Mouse (Mus musculus): Measurements from ENCODE around the gene Cmss1. TPM values are rescaled to one million over a fixed set of nuclear protein-coding genes. Genes with fewer than 3 reads are reported as not detected.

Gene Cmss1
- polyA plus RNA-seq, 1 experiment from 2014 or later: 36.9 TPM

DNA sequence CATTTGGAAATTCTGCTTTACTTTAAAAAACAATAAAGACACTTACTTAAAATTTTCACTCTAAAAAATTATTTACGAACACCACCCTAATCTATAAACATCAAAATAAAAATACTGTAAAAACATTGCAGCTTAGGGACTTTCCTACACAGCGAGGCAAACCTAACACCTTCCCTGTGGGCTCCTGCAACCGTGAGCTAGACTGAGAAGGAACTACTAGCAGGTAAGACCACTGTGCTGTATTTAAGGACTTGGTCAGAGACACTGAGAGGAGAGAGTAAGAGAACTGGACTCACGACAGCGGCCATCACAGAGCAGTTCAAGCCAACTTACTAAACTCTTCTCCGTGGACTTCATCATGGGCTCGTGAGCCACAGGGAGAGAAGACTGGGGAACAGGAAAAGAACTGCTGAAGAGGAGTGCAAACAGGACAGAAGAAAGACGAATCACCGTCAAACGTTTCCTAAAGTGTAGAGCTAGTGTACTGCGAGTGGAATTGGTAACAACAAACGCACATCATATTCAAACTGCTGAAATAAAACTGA, 136.3 kb downstream of the Cmss1 start:
- ATAC-seq (ENCODE audit: low read depth): no peak
- 56% methylated on average over 12 of the region's 12 CpGs for WGBS (ENCODE audit: insufficient replicate concordance)

GRCm38 (mm10) chr16:57469869-57470268, 136.8 kb downstream of the Cmss1 start:
- 47% methylated on average over 2 of the region's 2 CpGs for WGBS (ENCODE audit: insufficient replicate concordance)
- ATAC-seq (ENCODE audit: low read depth): no peak
- DNase-seq: no peak
- no peaks in the 10 kb centered on the region for H3K9me3 ChIP-seq (replicated peaks)
- H3K27me3 ChIP-seq: no peaks in the 10 kb centered on the region
- H3K27ac ChIP-seq: no peak overlapping the region
- H3K36me3 ChIP-seq: no peaks in the 10 kb centered on the region
- H3K9ac ChIP-seq: no peak overlapping the region
- no peak overlapping the region for H3K4me2 ChIP-seq
- H3K4me3 ChIP-seq (replicated peaks): no peak overlapping the region
- 0 out of 2 replicates have a peak, but pooled peaks cover 4% of the 10 kb centered on the region for H3K4me1 ChIP-seq (replicated peaks)

More for the DNA sequence above, 136.3 kb downstream of the Cmss1 start:
- no peaks in the 10 kb centered on the region for H3K27me3 ChIP-seq
- H3K9me3 ChIP-seq (replicated peaks): no peaks in the 10 kb centered on the region
- H3K4me3 ChIP-seq (replicated peaks): no peak overlapping the region
- H3K4me1 ChIP-seq (replicated peaks): 0 out of 2 replicates have a peak, but pooled peaks cover 4% of the 10 kb centered on the region
- H3K9ac ChIP-seq: no peak overlapping the region
- H3K36me3 ChIP-seq: no peaks in the 10 kb centered on the region
- no peak overlapping the region for H3K4me2 ChIP-seq
- H3K27ac ChIP-seq: no peak overlapping the region
- no peak for DNase-seq

DNA sequence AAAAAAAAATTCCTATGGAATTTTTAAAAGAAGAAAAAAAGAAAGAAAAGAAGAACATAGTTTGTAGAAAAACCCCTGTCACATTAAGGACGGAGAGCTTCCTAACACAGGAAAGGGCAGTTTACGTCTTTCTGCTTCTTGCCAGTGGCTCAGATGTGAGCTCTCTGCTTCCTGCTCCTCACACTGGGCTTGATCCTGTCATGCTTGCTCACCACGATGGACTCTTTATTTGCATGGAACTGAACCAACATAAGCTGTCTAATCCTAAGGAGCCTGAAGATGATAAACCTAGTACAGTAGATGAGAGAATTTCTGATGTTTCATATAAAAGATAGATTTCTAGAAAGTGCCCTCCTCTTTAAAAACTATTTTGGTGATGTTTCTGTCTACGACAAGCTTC, 137.4 kb downstream of the Cmss1 start:
- H3K4me2 ChIP-seq: no peak overlapping the region
- H3K27me3 ChIP-seq: no peaks in the 10 kb centered on the region
- H3K9me3 ChIP-seq (replicated peaks): no peaks in the 10 kb centered on the region
- H3K36me3 ChIP-seq: no peaks in the 10 kb centered on the region
- no peak overlapping the region for H3K4me3 ChIP-seq (replicated peaks)
- no peak overlapping the region for H3K9ac ChIP-seq
- H3K27ac ChIP-seq: no peak overlapping the region
- DNase-seq: no peak
- WGBS (ENCODE audit: insufficient replicate concordance): 50% methylated on average over 4 of the region's 4 CpGs
- 0 out of 2 replicates have a peak, but pooled peaks cover 4% of the 10 kb centered on the region for H3K4me1 ChIP-seq (replicated peaks)
- no peak for ATAC-seq (ENCODE audit: low read depth)

GRCm38 (mm10) chr16:57465386-57465913, 141.2 kb downstream of the Cmss1 start:
- Histone ChIP-seq H3K27me3 (no peaks in the 10 kb centered on the region), H3K9ac (no peak overlapping the region), H3K9me3 (replicated peaks) (no peaks in the 10 kb centered on the region), H3K4me3 (replicated peaks) (no peak overlapping the region), H3K4me1 (replicated peaks) (no peaks in the 10 kb centered on the region), H3K27ac (no peak overlapping the region), H3K4me2 (no peak overlapping the region), H3K36me3 (no peaks in the 10 kb centered on the region)
- WGBS (ENCODE audit: insufficient replicate concordance): 68% methylated on average over 9 of the region's 9 CpGs
- DNase-seq: no peak
- no peak for ATAC-seq (ENCODE audit: low read depth)

- Histone ChIP-seq H3K27ac (no peak overlapping the region), H3K9me3 (replicated peaks) (no peaks in the 10 kb centered on the region), H3K4me3 (replicated peaks) (no peak overlapping the region), H3K9ac (no peak overlapping the region), H3K4me2 (no peak overlapping the region), H3K4me1 (replicated peaks) (no peaks in the 10 kb centered on the region), H3K36me3 (no peaks in the 10 kb centered on the region), H3K27me3 (no peaks in the 10 kb centered on the region)
- DNase-seq: no peak
- ATAC-seq (ENCODE audit: low read depth): no peak
- 67% methylated on average over 2 of the region's 2 CpGs for WGBS (ENCODE audit: insufficient replicate concordance)
Observed at GRCm38 (mm10) chr16:57456003-57456402, 150.7 kb downstream of the Cmss1 start.

DNA sequence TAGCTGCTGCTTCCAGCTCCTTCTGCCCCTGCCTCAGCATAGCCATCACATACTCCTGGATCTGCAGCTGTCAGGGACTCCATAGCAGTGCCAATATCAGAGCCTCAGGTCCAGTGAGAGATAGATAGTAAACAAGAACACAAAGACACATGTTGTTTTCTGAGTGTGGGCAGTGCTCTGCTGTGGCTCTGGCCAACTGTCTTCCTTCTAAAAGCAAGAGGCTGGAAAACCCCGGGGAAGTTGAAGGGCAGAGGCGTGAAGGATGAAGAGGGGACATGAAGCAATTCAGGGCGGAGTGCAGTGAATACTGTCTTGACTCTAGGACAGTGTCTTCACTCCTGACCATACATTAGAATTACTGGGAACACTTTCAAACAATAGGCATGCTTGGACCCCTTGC, 151.1 kb downstream of the Cmss1 start:
- H3K27me3 ChIP-seq: no peaks in the 10 kb centered on the region
- no peak for ATAC-seq (ENCODE audit: low read depth)
- no peaks in the 10 kb centered on the region for H3K36me3 ChIP-seq
- H3K27ac ChIP-seq: no peak overlapping the region
- H3K4me1 ChIP-seq (replicated peaks): no peaks in the 10 kb centered on the region
- no peak overlapping the region for H3K4me2 ChIP-seq
- H3K9ac ChIP-seq: no peak overlapping the region
- DNase-seq: no peak
- 77% methylated on average over 3 of the region's 3 CpGs for WGBS (ENCODE audit: insufficient replicate concordance)
- no peaks in the 10 kb centered on the region for H3K9me3 ChIP-seq (replicated peaks)
- no peak overlapping the region for H3K4me3 ChIP-seq (replicated peaks)

GRCm38 (mm10) chr16:57454106-57454763, 152.4 kb downstream of the Cmss1 start:
- Histone ChIP-seq H3K27ac (no peak overlapping the region), H3K4me1 (replicated peaks) (no peaks in the 10 kb centered on the region), H3K9me3 (replicated peaks) (no peaks in the 10 kb centered on the region), H3K9ac (no peak overlapping the region), H3K27me3 (no peaks in the 10 kb centered on the region), H3K4me3 (replicated peaks) (no peak overlapping the region), H3K4me2 (no peak overlapping the region), H3K36me3 (no peaks in the 10 kb centered on the region)
- ATAC-seq (ENCODE audit: low read depth) (no peak), DNase-seq (no peak)
- WGBS (ENCODE audit: insufficient replicate concordance): 75% methylated on average over 8 of the region's 8 CpGs

DNA sequence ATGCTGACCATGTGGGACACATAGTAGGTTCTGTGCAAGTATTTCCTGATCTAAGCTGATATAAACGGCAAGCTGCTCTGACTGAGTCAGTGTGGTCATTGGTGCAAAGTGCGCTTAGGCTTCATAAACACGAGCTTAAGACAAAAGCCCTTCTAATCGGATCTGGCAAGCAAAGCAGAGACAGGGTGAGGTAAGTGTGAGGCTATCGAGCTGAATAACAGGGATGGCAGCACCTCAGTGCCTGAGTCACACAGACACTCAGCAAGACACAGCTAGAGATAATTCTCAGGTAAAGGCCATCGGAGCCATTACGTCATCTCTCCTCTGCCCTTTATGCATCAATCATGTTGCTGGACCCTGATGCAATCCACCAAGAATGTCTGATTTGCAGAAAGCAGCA, 153.7 kb downstream of the Cmss1 start:
- H3K27me3 ChIP-seq: no peaks in the 10 kb centered on the region
- no peak overlapping the region for H3K4me2 ChIP-seq
- no peaks in the 10 kb centered on the region for H3K36me3 ChIP-seq
- H3K9ac ChIP-seq: no peak overlapping the region
- ATAC-seq (ENCODE audit: low read depth) (no peak), DNase-seq (no peak)
- no peak overlapping the region for H3K27ac ChIP-seq
- no peak overlapping the region for H3K4me3 ChIP-seq (replicated peaks)
- 61% methylated on average over 7 of the region's 7 CpGs for WGBS (ENCODE audit: insufficient replicate concordance)
- H3K9me3 ChIP-seq (replicated peaks): no peaks in the 10 kb centered on the region
- no peaks in the 10 kb centered on the region for H3K4me1 ChIP-seq (replicated peaks)

DNA sequence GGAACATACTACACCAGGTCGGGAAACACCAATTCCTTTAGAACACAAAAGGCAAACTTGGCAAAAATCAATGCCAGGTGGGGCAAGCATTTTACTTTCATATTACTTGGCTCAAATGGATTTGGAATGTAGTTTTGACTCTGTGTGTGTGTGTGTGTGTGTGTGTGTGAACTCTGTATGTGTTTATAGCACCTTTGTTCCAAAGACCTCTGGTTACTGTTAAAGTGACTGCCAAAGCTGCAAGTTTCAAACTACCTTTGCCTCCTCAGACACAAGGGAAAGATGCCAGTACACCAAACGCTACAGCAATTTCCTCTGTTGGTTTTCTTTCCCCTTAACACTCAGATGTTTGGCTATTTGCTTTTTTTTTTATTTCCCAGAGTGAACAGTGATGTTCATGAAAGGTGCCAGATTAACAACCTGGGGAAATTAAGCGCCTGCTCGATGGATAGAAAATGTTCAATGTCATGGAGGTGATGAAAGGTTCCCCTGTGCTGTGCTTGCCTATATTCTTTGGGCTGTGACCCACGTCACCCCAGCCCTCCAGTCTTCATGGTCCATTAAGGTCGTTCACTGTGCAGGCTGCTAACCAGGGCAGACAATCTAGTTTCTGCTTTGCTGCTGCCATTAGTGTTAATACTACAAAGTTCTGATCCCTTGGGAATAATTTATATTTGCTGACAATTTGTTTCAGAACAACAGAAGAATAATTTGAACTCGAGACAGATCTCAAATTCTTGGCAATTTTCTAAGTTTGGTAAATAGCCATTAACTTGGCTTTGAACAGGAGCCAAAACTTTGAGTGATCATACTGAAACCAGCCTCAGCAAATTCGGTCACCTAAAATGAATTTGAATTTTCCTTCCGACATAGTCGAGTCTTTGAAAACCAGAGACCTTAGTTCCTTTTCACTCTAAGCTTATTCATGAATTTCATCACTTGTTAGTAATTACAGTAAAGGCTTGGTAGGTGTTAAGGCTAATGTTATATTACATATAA, 161.3 kb downstream of the Cmss1 start:
- Histone ChIP-seq H3K36me3 (no peaks in the 10 kb centered on the region), H3K4me3 (replicated peaks) (no peak overlapping the region), H3K27ac (no peak overlapping the region), H3K4me2 (no peak overlapping the region), H3K9ac (no peak overlapping the region), H3K9me3 (replicated peaks) (no peaks in the 10 kb centered on the region), H3K4me1 (replicated peaks) (no peaks in the 10 kb centered on the region), H3K27me3 (no peaks in the 10 kb centered on the region)
- no peak for ATAC-seq (ENCODE audit: low read depth)
- 64% methylated on average over 10 of the region's 10 CpGs for WGBS (ENCODE audit: insufficient replicate concordance)
- DNase-seq: no peak

GRCm38 (mm10) chr16:57440706-57441437, 165.8 kb downstream of the Cmss1 start:
- no peak for ATAC-seq (ENCODE audit: low read depth)
- Histone ChIP-seq H3K27me3 (no peaks in the 10 kb centered on the region), H3K9me3 (replicated peaks) (no peaks in the 10 kb centered on the region), H3K36me3 (no peaks in the 10 kb centered on the region), H3K4me1 (replicated peaks) (no peaks in the 10 kb centered on the region), H3K4me2 (no peak overlapping the region), H3K9ac (no peak overlapping the region), H3K4me3 (replicated peaks) (no peak overlapping the region), H3K27ac (no peak overlapping the region)
- WGBS (ENCODE audit: insufficient replicate concordance): 49% methylated on average over 10 of the region's 10 CpGs
- no peak for DNase-seq

- Histone ChIP-seq H3K9me3 (replicated peaks) (no peaks in the 10 kb centered on the region), H3K4me3 (replicated peaks) (no peak overlapping the region), H3K4me2 (no peak overlapping the region), H3K27me3 (no peaks in the 10 kb centered on the region), H3K27ac (no peak overlapping the region), H3K9ac (no peak overlapping the region), H3K4me1 (replicated peaks) (no peaks in the 10 kb centered on the region), H3K36me3 (no peaks in the 10 kb centered on the region)
- 77% methylated on average over 11 of the region's 11 CpGs for WGBS (ENCODE audit: insufficient replicate concordance)
- ATAC-seq (ENCODE audit: low read depth) (no peak), DNase-seq (no peak)
Observed at GRCm38 (mm10) chr16:57439206-57439605, 167.5 kb downstream of the Cmss1 start.
